Mouse (Mus musculus) lung, embryonic 16.5 days (tissue): ENCODE results near the gene Timm8a2. TPM values are rescaled to one million over a fixed set of nuclear protein-coding genes. Genes with fewer than 3 reads are reported as not detected.

Source experiments
- ATAC-seq: fragments of 200-750 bp; cut with Nextera tagmentation; 2 replicates; pipeline ENCODE4 v1.8.0; 2017; ENCODE audit warnings: low read depth, mild to moderate bottlenecking, moderate library complexity
- H3K27ac ChIP-seq: fragments of 300-500 bp; sonication (generic); 2 replicates; pipeline ENCODE4 v1.5.1; 2014; ENCODE audit warnings: mild to moderate bottlenecking, control low read depth, low read length
- H3K27me3 ChIP-seq: fragments of 300-500 bp; sonication (generic); 2 replicates; pipeline ENCODE4 v1.6.1; 2014; ENCODE audit warnings: low read depth, low read length, mixed read lengths; ENCODE audit not compliant: control insufficient read depth, insufficient read depth
- H3K36me3 ChIP-seq: fragments of 300-500 bp; sonication (generic); 2 replicates; pipeline ENCODE4 v1.6.1; 2014; ENCODE audit warnings: low read length; ENCODE audit not compliant: control insufficient read depth, insufficient read depth
- H3K4me1 ChIP-seq: fragments of 300-500 bp; sonication (generic); replicated peaks from 2 replicates; pipeline ENCODE4 v1.6.1; 2014; ENCODE audit warnings: low read length, mixed read lengths; ENCODE audit not compliant: control insufficient read depth, insufficient read depth
- H3K4me2 ChIP-seq: fragments of 300-500 bp; sonication (generic); 2 replicates; pipeline ENCODE4 v1.6.1; 2014; ENCODE audit warnings: low read depth, low read length, control low read depth
- H3K4me3 ChIP-seq: fragments of 300-500 bp; sonication (generic); 2 replicates; pipeline ENCODE4 v1.5.1; 2014; ENCODE audit warnings: mild to moderate bottlenecking, low read length, control low read depth
- H3K9ac ChIP-seq: fragments of 300-500 bp; sonication (generic); 2 replicates; pipeline ENCODE4 v1.6.1; 2014; ENCODE audit warnings: low read length, control low read depth
- H3K9me3 ChIP-seq: fragments of 300-500 bp; sonication (generic); 2 replicates; pipeline ENCODE4 v1.6.1; 2016; ENCODE audit warnings: low read length; ENCODE audit not compliant: control insufficient read depth
- WGBS: fragments of 180-500 bp; shearing (Covaris S2); extraction: QIAGEN DNeasy Blood & Tissue Kit; methylation state at CpG from one replicate; pipeline ENCODE4 v1.1.7; 2014; 5-methylcytosine and 5-hydroxymethylcytosine counted together
- polyA plus RNA-seq: library from polyadenylated mRNA; unstranded; fragments of >200 nt; fragmentation: Nextera tagmentation; extraction: Ambion mirVana; gene quantifications from 2 replicates; pipeline ENCODE4 v1.2.1, GENCODE M21; 2015

Timm8a2 gene
- polyA plus RNA-seq, 1 experiment from 2014 or later = not detected

- H3K4me3 ChIP-seq = no peak overlapping the region
- H3K27ac ChIP-seq = no peak overlapping the region
- no peak overlapping the region for H3K9ac ChIP-seq
- H3K27me3 ChIP-seq = no peaks in the 10 kb centered on the region
- 84% methylated on average over 7 of the region's 7 CpGs for WGBS
- H3K4me1 ChIP-seq = no peaks in the 10 kb centered on the region
- no peak for ATAC-seq
- H3K9me3 ChIP-seq = no peaks in the 10 kb centered on the region
- no peak overlapping the region for H3K4me2 ChIP-seq
- peaks cover 2% of the 10 kb centered on the region; the same call in 1 of the 2 replicates for H3K36me3 ChIP-seq
Observed at GRCm38 (mm10) chr14:122002224-122002623, 32.2 kb upstream of the Timm8a2 start.

- no peak for ATAC-seq
- Histone ChIP-seq H3K27ac (no peak overlapping the region), H3K9me3 (no peaks in the 10 kb centered on the region), H3K27me3 (no peaks in the 10 kb centered on the region), H3K9ac (no peak overlapping the region), H3K4me3 (no peak overlapping the region), H3K36me3 (peaks cover 2% of the 10 kb centered on the region; the same call in 1 of the 2 replicates), H3K4me2 (no peak overlapping the region), H3K4me1 (no peaks in the 10 kb centered on the region)
Observed at GRCm38 (mm10) chr14:122003812-122004211, 30.7 kb upstream of the Timm8a2 start.

GRCm38 (mm10) chr14:122008261-122008660 lies 26.2 kb upstream of the Timm8a2 start:
- Histone ChIP-seq H3K27ac (no peak overlapping the region), H3K27me3 (no peaks in the 10 kb centered on the region), H3K4me2 (no peak overlapping the region), H3K9ac (no peak overlapping the region), H3K9me3 (no peaks in the 10 kb centered on the region), H3K36me3 (peaks cover 2% of the 10 kb centered on the region; the same call in 1 of the 2 replicates), H3K4me1 (no peaks in the 10 kb centered on the region), H3K4me3 (no peak overlapping the region)
- ATAC-seq = no peak
- WGBS = 82% methylated on average over 4 of the region's 4 CpGs

- H3K4me1 ChIP-seq = no peaks in the 10 kb centered on the region
Observed at GRCm38 (mm10) chr14:122009502-122009901, 25.0 kb upstream of the Timm8a2 start.

GRCm38 (mm10) chr14:122010301-122010700 lies 24.2 kb upstream of the Timm8a2 start:
- 73% methylated on average over 7 of the region's 7 CpGs for WGBS
- Histone ChIP-seq H3K9ac (no peak overlapping the region), H3K4me1 (no peaks in the 10 kb centered on the region), H3K36me3 (peaks cover 2% of the 10 kb centered on the region; the same call in 1 of the 2 replicates), H3K4me2 (no peak overlapping the region), H3K27me3 (no peaks in the 10 kb centered on the region), H3K27ac (no peak overlapping the region), H3K4me3 (no peak overlapping the region), H3K9me3 (no peaks in the 10 kb centered on the region)
- no peak for ATAC-seq

More at GRCm38 (mm10) chr14:122009502-122009901, 25.0 kb upstream of the Timm8a2 start:
- Histone ChIP-seq H3K27ac (no peak overlapping the region), H3K27me3 (no peaks in the 10 kb centered on the region), H3K9ac (no peak overlapping the region), H3K4me2 (no peak overlapping the region), H3K9me3 (no peaks in the 10 kb centered on the region), H3K4me3 (no peak overlapping the region), H3K36me3 (peaks cover 2% of the 10 kb centered on the region; the same call in 1 of the 2 replicates)
- ATAC-seq = no peak
- 85% methylated on average over 13 of the region's 13 CpGs for WGBS

GRCm38 (mm10) chr14:122011768-122012167 lies 22.7 kb upstream of the Timm8a2 start:
- Histone ChIP-seq H3K4me3 (no peak overlapping the region), H3K27ac (no peak overlapping the region), H3K4me2 (no peak overlapping the region), H3K9me3 (no peaks in the 10 kb centered on the region), H3K27me3 (no peaks in the 10 kb centered on the region), H3K9ac (no peak overlapping the region), H3K36me3 (0 out of 2 replicates have a peak, but pooled peaks cover 2% of the 10 kb centered on the region), H3K4me1 (no peaks in the 10 kb centered on the region)
- ATAC-seq = no peak
- WGBS = 90% methylated on average over 8 of the region's 8 CpGs

GRCm38 (mm10) chr14:122012193-122012592 lies 22.3 kb upstream of the Timm8a2 start:
- no peaks in the 10 kb centered on the region for H3K27me3 ChIP-seq
- no peak overlapping the region for H3K9ac ChIP-seq
- H3K4me3 ChIP-seq = no peak overlapping the region
- WGBS = 68% methylated on average over 5 of the region's 5 CpGs
- H3K4me2 ChIP-seq = no peak overlapping the region
- H3K4me1 ChIP-seq = no peaks in the 10 kb centered on the region
- H3K36me3 ChIP-seq = 0 out of 2 replicates have a peak, but pooled peaks cover 2% of the 10 kb centered on the region
- H3K27ac ChIP-seq = no peak overlapping the region
- no peaks in the 10 kb centered on the region for H3K9me3 ChIP-seq
- no peak for ATAC-seq

GRCm38 (mm10) chr14:122012814-122013213 lies 21.7 kb upstream of the Timm8a2 start:
- 75% methylated on average over 13 of the region's 13 CpGs for WGBS
- Histone ChIP-seq H3K9ac (no peak overlapping the region), H3K9me3 (no peaks in the 10 kb centered on the region), H3K27me3 (no peaks in the 10 kb centered on the region), H3K27ac (no peak overlapping the region), H3K4me3 (no peak overlapping the region), H3K36me3 (0 out of 2 replicates have a peak, but pooled peaks cover 2% of the 10 kb centered on the region), H3K4me1 (no peaks in the 10 kb centered on the region), H3K4me2 (no peak overlapping the region)
- ATAC-seq = no peak

GRCm38 (mm10) chr14:122013417-122013951 lies 21.0 kb upstream of the Timm8a2 start:
- H3K4me1 ChIP-seq = no peaks in the 10 kb centered on the region
- no peak overlapping the region for H3K4me2 ChIP-seq
- H3K9ac ChIP-seq = no peak overlapping the region
- H3K27ac ChIP-seq = no peak overlapping the region
- H3K27me3 ChIP-seq = no peaks in the 10 kb centered on the region
- ATAC-seq = peak; percentile 17; the same call in 1 of the 2 replicates
- no peaks in the 10 kb centered on the region for H3K9me3 ChIP-seq
- no peak overlapping the region for H3K4me3 ChIP-seq
- WGBS = 65% methylated on average over 14 of the region's 14 CpGs
- 0 out of 2 replicates have a peak, but pooled peaks cover 2% of the 10 kb centered on the region for H3K36me3 ChIP-seq
